Mouse (Mus musculus): Measurements from ENCODE around the gene Atg7.

GRCm38 (mm10) chr6:114643716-114644115, 819 bp downstream of the Atg7 start:
- TF ChIP-seq USF1 (IDR thresholded peaks at IDR 0.05; ENCODE audit: low read depth) (no peak), MYOG (IDR thresholded peaks at IDR 0.05; ENCODE audit: control insufficient read depth, extremely low read depth, insufficient read length) (no peak), CTCF (IDR thresholded peaks at IDR 0.05; ENCODE audit: control insufficient read depth, insufficient read depth, insufficient read length) (no peak)

Data from C2C12 (cell line).